16 mouse cellular contexts compared by ENCODE assay signal in genomic region chr3:8366907-8367658, GRCm38 (mm10).
DNase-seq lines count a peak whose midpoint lies in the region; ATAC-seq and TF ChIP-seq lines count a peak whose summit lies in the region.
"Had no signal": no experiment of that assay in that cellular context is flagged by ENCODE, and none has a peak within 500 bp of the region (broad histone marks: within the 10 kb centered on the region; RNA-seq: fewer than 3 reads in every experiment).

No protein-coding gene starts in this region.

- H3K4me3 ChIP-seq in forebrain, embryonic 11.5 days (ENCODE audit: low read depth, low read length), result no peak overlapping the region
- no peak overlapping the region for H3K4me3 ChIP-seq in forebrain, embryonic 10.5 days
- H3K4me3 ChIP-seq in midbrain, embryonic 13.5 days (replicated peaks), result no peak overlapping the region
- no peak overlapping the region for H3K4me3 ChIP-seq in midbrain, embryonic 10.5 days
- H3K4me3 ChIP-seq in hindbrain, embryonic 15.5 days, result no peak overlapping the region
- no peak overlapping the region for H3K4me3 ChIP-seq in liver, postnatal 0 days (ENCODE audit: low read depth, low read length)
- H3K4me3 ChIP-seq in heart, embryonic 12.5 days, result no peak overlapping the region
- H3K4me3 ChIP-seq: heart, embryonic 15.5 days; liver, embryonic 13.5 days had no signal

- 65% methylated on average over 3 of the region's 3 CpGs for WGBS in forebrain, embryonic 11.5 days
- 80% methylated on average over 3 of the region's 3 CpGs for WGBS in forebrain, embryonic 10.5 days
- WGBS in midbrain, embryonic 13.5 days, result 70% methylated on average over 3 of the region's 3 CpGs
- 89% methylated on average over 3 of the region's 3 CpGs for WGBS in midbrain, embryonic 10.5 days
- 50% methylated on average over 3 of the region's 3 CpGs for WGBS in hindbrain, embryonic 15.5 days
- WGBS in liver, postnatal 0 days (ENCODE audit: insufficient replicate concordance), result 68% methylated on average over 3 of the region's 3 CpGs
- 74% methylated on average over 3 of the region's 3 CpGs for WGBS in heart, embryonic 12.5 days

- no peaks in the 10 kb centered on the region for H3K36me3 ChIP-seq in forebrain, embryonic 11.5 days (ENCODE audit: control insufficient read depth, insufficient read depth, low read length)
- no peaks in the 10 kb centered on the region for H3K36me3 ChIP-seq in forebrain, embryonic 10.5 days (replicated peaks)
- no peaks in the 10 kb centered on the region for H3K36me3 ChIP-seq in midbrain, embryonic 13.5 days
- H3K36me3 ChIP-seq in midbrain, embryonic 10.5 days, result no peaks in the 10 kb centered on the region
- no peaks in the 10 kb centered on the region for H3K36me3 ChIP-seq in hindbrain, embryonic 15.5 days
- H3K36me3 ChIP-seq in liver, postnatal 0 days (replicated peaks; ENCODE audit: insufficient read depth, low read length), result no peaks in the 10 kb centered on the region
- H3K36me3 ChIP-seq in heart, embryonic 12.5 days, result no peaks in the 10 kb centered on the region
- H3K36me3 ChIP-seq: heart, embryonic 15.5 days; liver, embryonic 13.5 days had no signal

- no peak for TF ChIP-seq CTCF in liver, postnatal 0 days (IDR thresholded peaks at IDR 0.05; ENCODE audit: low read depth)

- H3K4me2 ChIP-seq in forebrain, embryonic 11.5 days (ENCODE audit: low read depth, low read length, severe bottlenecking), result no peak overlapping the region
- no peak overlapping the region for H3K4me2 ChIP-seq in midbrain, embryonic 13.5 days (replicated peaks)
- no peak overlapping the region for H3K4me2 ChIP-seq in hindbrain, embryonic 15.5 days
- no peak overlapping the region for H3K4me2 ChIP-seq in liver, postnatal 0 days (ENCODE audit: low read depth, low read length)
- no peak overlapping the region for H3K4me2 ChIP-seq in heart, embryonic 12.5 days
- H3K4me2 ChIP-seq: heart, embryonic 15.5 days; liver, embryonic 13.5 days had no signal

- H3K27me3 ChIP-seq in forebrain, embryonic 11.5 days (ENCODE audit: control insufficient read depth, insufficient read depth, low read length), result no peaks in the 10 kb centered on the region
- no peaks in the 10 kb centered on the region for H3K27me3 ChIP-seq in forebrain, embryonic 10.5 days (ENCODE audit: poor library complexity, severe bottlenecking)
- no peaks in the 10 kb centered on the region for H3K27me3 ChIP-seq in midbrain, embryonic 13.5 days
- no peaks in the 10 kb centered on the region for H3K27me3 ChIP-seq in midbrain, embryonic 10.5 days (ENCODE audit: low read depth, poor library complexity, severe bottlenecking)
- H3K27me3 ChIP-seq in hindbrain, embryonic 15.5 days, result no peaks in the 10 kb centered on the region
- no peaks in the 10 kb centered on the region for H3K27me3 ChIP-seq in liver, postnatal 0 days (ENCODE audit: insufficient read depth, low read length)
- no peaks in the 10 kb centered on the region for H3K27me3 ChIP-seq in heart, embryonic 12.5 days (replicated peaks)
- H3K27me3 ChIP-seq: heart, embryonic 15.5 days; liver, embryonic 13.5 days had no signal

- H3K9me3 ChIP-seq in forebrain, embryonic 11.5 days (ENCODE audit: control insufficient read depth, low read length), result no peaks in the 10 kb centered on the region
- no peaks in the 10 kb centered on the region for H3K9me3 ChIP-seq in forebrain, embryonic 10.5 days
- 0 out of 2 replicates have a peak, but pooled peaks cover 3% of the 10 kb centered on the region for H3K9me3 ChIP-seq in midbrain, embryonic 13.5 days
- H3K9me3 ChIP-seq in midbrain, embryonic 10.5 days (replicated peaks), result no peaks in the 10 kb centered on the region
- no peaks in the 10 kb centered on the region for H3K9me3 ChIP-seq in hindbrain, embryonic 15.5 days
- H3K9me3 ChIP-seq in liver, postnatal 0 days (ENCODE audit: low read length), result no peaks in the 10 kb centered on the region
- no peaks in the 10 kb centered on the region for H3K9me3 ChIP-seq in heart, embryonic 12.5 days (replicated peaks)
- H3K9me3 ChIP-seq: heart, embryonic 15.5 days; liver, embryonic 13.5 days had no signal

- no peak for TF ChIP-seq EP300 in liver, postnatal 0 days (IDR thresholded peaks at IDR 0.05; ENCODE audit: low read depth)

- H3K4me1 ChIP-seq in forebrain, embryonic 11.5 days (replicated peaks; ENCODE audit: control insufficient read depth, insufficient read depth, low read length), result no peaks in the 10 kb centered on the region
- no peaks in the 10 kb centered on the region for H3K4me1 ChIP-seq in forebrain, embryonic 10.5 days
- peaks cover 4% of the 10 kb centered on the region; the same call in 1 of the 2 replicates for H3K4me1 ChIP-seq in midbrain, embryonic 13.5 days (replicated peaks)
- H3K4me1 ChIP-seq in midbrain, embryonic 10.5 days, result no peaks in the 10 kb centered on the region
- no peaks in the 10 kb centered on the region for H3K4me1 ChIP-seq in hindbrain, embryonic 15.5 days (replicated peaks)
- H3K4me1 ChIP-seq in liver, postnatal 0 days (ENCODE audit: insufficient read depth), result no peaks in the 10 kb centered on the region
- H3K4me1 ChIP-seq in heart, embryonic 12.5 days (replicated peaks), result no peaks in the 10 kb centered on the region
- H3K4me1 ChIP-seq: heart, embryonic 15.5 days; liver, embryonic 13.5 days had no signal

- ATAC-seq in forebrain, embryonic 11.5 days (replicated peaks; ENCODE audit: low FRiP score), result peak; percentile 55; the same call in 1 of the 2 replicates
- peak; percentile 53; the same call in 1 of the 2 replicates for ATAC-seq in midbrain, embryonic 13.5 days
- peak; percentile 73; the same call in 1 of the 2 replicates for ATAC-seq in hindbrain, embryonic 15.5 days (ENCODE audit: low FRiP score, low read depth)
- ATAC-seq in liver, postnatal 0 days, result no peak
- no peak for ATAC-seq in heart, embryonic 12.5 days (ENCODE audit: insufficient number of reproducible peaks, low FRiP score)

- DNase-seq in forebrain, embryonic 11.5 days (ENCODE audit: low spot score), result no peak
- DNase-seq in forebrain, embryonic 10.5 days (ENCODE audit: extremely low spot score, low spot score), result no peak
- DNase-seq in midbrain, embryonic 10.5 days (ENCODE audit: low spot score), result no peak
- DNase-seq in liver, postnatal 0 days, result no peak
- no peak for DNase-seq in thymus, postnatal 0 days (ENCODE audit: low spot score)
- DNase-seq: cerebellum, adult 8-10 months; layer of hippocampus, postnatal 36 days; left cerebral cortex, postnatal 4 days; liver, embryonic 13.5 days; lung, postnatal 10 days; right cerebral cortex, postnatal 25 days; thymus, adult 18-20 months had no signal

- H3K9ac ChIP-seq in forebrain, embryonic 11.5 days (ENCODE audit: low read length), result no peak overlapping the region
- no peak overlapping the region for H3K9ac ChIP-seq in midbrain, embryonic 13.5 days (replicated peaks)
- H3K9ac ChIP-seq in hindbrain, embryonic 15.5 days, result no peak overlapping the region
- no peak overlapping the region for H3K9ac ChIP-seq in liver, postnatal 0 days (replicated peaks)
- no peak overlapping the region for H3K9ac ChIP-seq in heart, embryonic 12.5 days
- H3K9ac ChIP-seq: heart, embryonic 15.5 days; liver, embryonic 13.5 days had no signal

- no peak overlapping the region for H3K27ac ChIP-seq in forebrain, embryonic 11.5 days (ENCODE audit: low read depth, low read length)
- H3K27ac ChIP-seq in forebrain, embryonic 10.5 days, result no peak overlapping the region
- H3K27ac ChIP-seq in midbrain, embryonic 13.5 days, result no peak overlapping the region; the same call in 1 of the 2 replicates
- no peak overlapping the region for H3K27ac ChIP-seq in midbrain, embryonic 10.5 days (replicated peaks)
- H3K27ac ChIP-seq in hindbrain, embryonic 15.5 days (replicated peaks), result no peak overlapping the region; the same call in 1 of the 2 replicates
- H3K27ac ChIP-seq in liver, postnatal 0 days (ENCODE audit: low read depth), result no peak overlapping the region
- no peak overlapping the region for H3K27ac ChIP-seq in heart, embryonic 12.5 days (ENCODE audit: poor library complexity, severe bottlenecking)
- H3K27ac ChIP-seq: heart, embryonic 15.5 days; liver, embryonic 13.5 days had no signal

Comparison
In these comparisons a context has a peak if more than half of its experiments do, and no peak if none do; other contexts are left out.
1. ATAC-seq: peak in forebrain, embryonic 11.5 days (single experiment), midbrain, embryonic 13.5 days (single experiment) and hindbrain, embryonic 15.5 days (single experiment); none in liver, postnatal 0 days (single experiment) and heart, embryonic 12.5 days (single experiment).